Mouse (Mus musculus) ovary, postnatal 14 days (tissue): ENCODE results near the gene Mfge8.

Experiments
- DNase-seq: peaks from one replicate; pipeline ENCODE4 v3.0.0; 2022; ENCODE audit warnings: low spot score

Gene Mfge8

GRCm38 (mm10) chr7:79148711-79149266 lies at the start of gene Mfge8:
Gene Mfge8, minus strand, starts transcription at chr7:79149060.
- DNase-seq: peak; percentile 76

GRCm38 (mm10) chr7:79194560-79195413 lies 45.9 kb upstream of the Mfge8 start:
- DNase-seq: no peak

- no peak for DNase-seq
Observed at GRCm38 (mm10) chr7:79193936-79194335, 45.1 kb upstream of the Mfge8 start.

- DNase-seq: no peak
Observed at GRCm38 (mm10) chr7:79191501-79191900, 42.6 kb upstream of the Mfge8 start.

- no peak for DNase-seq
Observed at GRCm38 (mm10) chr7:79190592-79190991, 41.7 kb upstream of the Mfge8 start.

- no peak for DNase-seq
Observed at GRCm38 (mm10) chr7:79189211-79189610, 40.4 kb upstream of the Mfge8 start.

GRCm38 (mm10) chr7:79187591-79187990 lies 38.7 kb upstream of the Mfge8 start:
- no peak for DNase-seq

- no peak for DNase-seq
Observed at GRCm38 (mm10) chr7:79183417-79183816, 34.6 kb upstream of the Mfge8 start.

GRCm38 (mm10) chr7:79173800-79174199 lies 24.9 kb upstream of the Mfge8 start:
- DNase-seq: no peak

- DNase-seq: no peak
Observed at GRCm38 (mm10) chr7:79171782-79172181, 22.9 kb upstream of the Mfge8 start.

GRCm38 (mm10) chr7:79167006-79167562 lies 18.2 kb upstream of the Mfge8 start:
- no peak for DNase-seq

GRCm38 (mm10) chr7:79159406-79159805 lies 10.5 kb upstream of the Mfge8 start:
- no peak for DNase-seq

- DNase-seq: no peak
Observed at GRCm38 (mm10) chr7:79149522-79149921, 662 bp upstream of the Mfge8 start.

- DNase-seq: no peak
Observed at GRCm38 (mm10) chr7:79147931-79148653, 768 bp downstream of the Mfge8 start.

- no peak for DNase-seq
Observed at GRCm38 (mm10) chr7:79147011-79147837, 1.6 kb downstream of the Mfge8 start.

- peak; percentile 80 for DNase-seq
Observed at GRCm38 (mm10) chr7:79140897-79141296, 8.0 kb downstream of the Mfge8 start.

- no peak for DNase-seq
Observed at GRCm38 (mm10) chr7:79139891-79140591, 8.8 kb downstream of the Mfge8 start.

- no peak for DNase-seq
Observed at GRCm38 (mm10) chr7:79139328-79139824, 9.5 kb downstream of the Mfge8 start.

- no peak for DNase-seq
Observed at GRCm38 (mm10) chr7:79133391-79133790, 15.5 kb downstream of the Mfge8 start.

GRCm38 (mm10) chr7:79130843-79131444 lies 17.9 kb downstream of the Mfge8 start, which contains the start of gene Hapln3:
Gene Hapln3, minus strand, starts transcription at chr7:79131018.
- no peak for DNase-seq
